14 mouse cellular contexts compared by ENCODE assay signal in the genomic region with DNA sequence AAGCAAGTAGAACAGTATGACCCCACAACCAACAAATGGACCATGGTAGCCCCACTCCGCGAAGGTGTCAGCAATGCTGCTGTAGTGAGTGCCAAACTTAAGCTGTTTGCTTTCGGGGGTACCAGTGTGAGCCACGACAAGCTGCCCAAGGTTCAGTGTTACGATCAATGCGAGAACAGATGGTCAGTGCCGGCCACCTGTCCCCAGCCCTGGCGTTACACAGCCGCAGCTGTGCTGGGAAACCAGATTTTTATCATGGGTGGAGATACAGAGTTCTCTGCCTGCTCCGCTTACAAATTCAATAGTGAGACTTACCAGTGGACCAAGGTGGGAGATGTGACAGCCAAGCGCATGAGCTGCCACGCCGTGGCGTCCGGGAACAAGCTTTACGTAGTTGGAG. TPM values are rescaled to one million over a fixed set of nuclear protein-coding genes. Genes with fewer than 3 reads are reported as not detected.
A peak's percentile ranks its signal among the peaks of the same experiment; 100 is the strongest.
DNase-seq lines count a peak whose midpoint lies in the region; ATAC-seq and TF ChIP-seq lines count a peak whose summit lies in the region.
"Had no signal": no experiment of that assay in that cellular context is flagged by ENCODE, and none has a peak within 500 bp of the region (broad histone marks: within the 10 kb centered on the region; RNA-seq: fewer than 3 reads in every experiment).

No protein-coding gene starts in this region.

- peaks cover 91% of the 10 kb centered on the region for H3K4me1 ChIP-seq in forebrain, embryonic 12.5 days
- H3K4me1 ChIP-seq in hindbrain, embryonic 12.5 days, result peaks cover 86% of the 10 kb centered on the region
- peaks cover 29% of the 10 kb centered on the region for H3K4me1 ChIP-seq in midbrain, postnatal 0 days (ENCODE audit: insufficient read depth, low read length)

- H3K4me2 ChIP-seq in forebrain, embryonic 12.5 days, result peak overlapping the region; percentile 71
- peak overlapping the region; percentile 78 for H3K4me2 ChIP-seq in hindbrain, embryonic 12.5 days (replicated peaks)
- H3K4me2 ChIP-seq in midbrain, postnatal 0 days (ENCODE audit: low read depth, low read length, poor library complexity, severe bottlenecking), result peak overlapping the region; percentile 72; the same call in 1 of the 2 replicates
- H3K4me2 ChIP-seq: heart, embryonic 15.5 days had no signal

- peak overlapping the region; percentile 98 for H3K4me3 ChIP-seq in layer of hippocampus, adult 2 months
- no peak overlapping the region for H3K4me3 ChIP-seq in forebrain, embryonic 12.5 days (replicated peaks)
- 0 out of 2 replicates have a peak overlapping the region, but pooled peaks have one; percentile 8 for H3K4me3 ChIP-seq in hindbrain, embryonic 12.5 days
- no peak overlapping the region for H3K4me3 ChIP-seq in midbrain, postnatal 0 days (ENCODE audit: low read depth, low read length)
- H3K4me3 ChIP-seq: erythroblast, embryonic 14.5 days; heart, embryonic 15.5 days had no signal

- no peak for DNase-seq in layer of hippocampus, adult 2 months (ENCODE audit: low spot score in 2 of 2)
- DNase-seq in layer of hippocampus, adult 8-10 months (ENCODE audit: low spot score in 2 of 2), result no peak
- DNase-seq in midbrain, postnatal 0 days (ENCODE audit: low spot score), result no peak
- DNase-seq in urinary bladder, postnatal 25 days (ENCODE audit: low spot score), result no peak
- DNase-seq in right cerebral cortex, adult 18-20 months, result no peak
- DNase-seq: adrenal gland, postnatal 10 days had no signal

- H3K27ac ChIP-seq in layer of hippocampus, adult 2 months, result peak overlapping the region; percentile 99
- peak overlapping the region; percentile 59; the same call in 1 of the 2 replicates for H3K27ac ChIP-seq in forebrain, embryonic 12.5 days
- no peak overlapping the region for H3K27ac ChIP-seq in hindbrain, embryonic 12.5 days
- no peak overlapping the region for H3K27ac ChIP-seq in midbrain, postnatal 0 days (ENCODE audit: low read depth, low read length)
- H3K27ac ChIP-seq: heart, embryonic 15.5 days; liver, embryonic 14.5 days; macrophage had no signal

- no peaks in the 10 kb centered on the region for H3K9me3 ChIP-seq in forebrain, embryonic 12.5 days
- no peaks in the 10 kb centered on the region for H3K9me3 ChIP-seq in hindbrain, embryonic 12.5 days (replicated peaks)
- no peaks in the 10 kb centered on the region for H3K9me3 ChIP-seq in midbrain, postnatal 0 days (ENCODE audit: low read length)
- H3K9me3 ChIP-seq: heart, embryonic 15.5 days had no signal

- 88% methylated on average over 16 of the region's 16 CpGs for WGBS in forebrain, embryonic 12.5 days
- 77% methylated on average over 16 of the region's 16 CpGs for WGBS in hindbrain, embryonic 12.5 days
- 72% methylated on average over 16 of the region's 16 CpGs for WGBS in midbrain, postnatal 0 days

- H3K36me3 ChIP-seq in forebrain, embryonic 12.5 days (replicated peaks), result peaks cover 62% of the 10 kb centered on the region
- peaks cover 46% of the 10 kb centered on the region for H3K36me3 ChIP-seq in hindbrain, embryonic 12.5 days
- peaks cover 23% of the 10 kb centered on the region for H3K36me3 ChIP-seq in midbrain, postnatal 0 days (ENCODE audit: insufficient read depth, low read length)

- no peak for TF ChIP-seq CTCF in layer of hippocampus, adult 2 months (conservative IDR thresholded peaks at IDR 0.05)
- no peak for TF ChIP-seq CTCF in midbrain, postnatal 0 days (IDR thresholded peaks at IDR 0.05)

- ATAC-seq in forebrain, embryonic 12.5 days (ENCODE audit: low FRiP score), result no peak
- ATAC-seq in hindbrain, embryonic 12.5 days (ENCODE audit: low FRiP score), result no peak
- ATAC-seq in midbrain, postnatal 0 days (ENCODE audit: low FRiP score), result no peak
- no peak for ATAC-seq in granulocyte monocyte progenitor cell, adult 5-6 weeks (replicated peaks; ENCODE audit: poor library complexity, severe bottlenecking)
- ATAC-seq: intestine, postnatal 0 days had no signal

- no peaks in the 10 kb centered on the region for H3K27me3 ChIP-seq in forebrain, embryonic 12.5 days
- H3K27me3 ChIP-seq in hindbrain, embryonic 12.5 days, result no peaks in the 10 kb centered on the region
- H3K27me3 ChIP-seq in midbrain, postnatal 0 days (ENCODE audit: insufficient read depth, low read length), result no peaks in the 10 kb centered on the region
- H3K27me3 ChIP-seq: heart, embryonic 15.5 days had no signal

- H3K9ac ChIP-seq in forebrain, embryonic 12.5 days, result no peak overlapping the region
- H3K9ac ChIP-seq in hindbrain, embryonic 12.5 days, result no peak overlapping the region; the same call in 1 of the 2 replicates
- H3K9ac ChIP-seq in midbrain, postnatal 0 days (replicated peaks; ENCODE audit: low read length, poor library complexity, severe bottlenecking), result 0 out of 2 replicates have a peak overlapping the region, but pooled peaks have one; percentile 19
- H3K9ac ChIP-seq: heart, embryonic 15.5 days; liver, embryonic 14.5 days had no signal

RNA-seq across cellular contexts. Expression of gene Enc1, which starts 5.3 kb away (rescaled TPM):
- total RNA-seq in layer of hippocampus, adult 2 months (2021), result 100 to 1,000 TPM; 744 to 746 TPM
- total RNA-seq in layer of hippocampus, adult 8-10 months (2022), result 100 to 1,000 TPM; 584 to 717 (median 649) TPM
- polyA plus RNA-seq in forebrain, embryonic 12.5 days (2016; fragmentation: Nextera tagmentation; extraction: Ambion mirVana), result 23.9 and 26.9 TPM in 2 replicates
- polyA plus RNA-seq in hindbrain, embryonic 12.5 days (2016; fragmentation: Nextera tagmentation; extraction: Ambion mirVana), result 28.8 and 29.1 TPM in 2 replicates
- 326 and 348 TPM in 2 replicates for total RNA-seq in midbrain, postnatal 0 days (2014; rRNA removed)
- polyA plus RNA-seq in midbrain, postnatal 0 days (2015; fragmentation: Nextera tagmentation; extraction: Ambion mirVana), result 54.0 and 54.2 TPM in 2 replicates
- total RNA-seq in granulocyte monocyte progenitor cell, adult 5-6 weeks (2014; fragmentation: Nextera tagmentation), result 1.3 and 3.8 TPM in 2 replicates
- total RNA-seq in granulocyte monocyte progenitor cell, adult 5-6 weeks (2017), result 2.4 and 2.5 TPM in 2 replicates

RNA-seq across cellular contexts. Expression of gene Hexb, which starts 48.1 kb away (rescaled TPM):
- 100 to 1,000 TPM; 118 to 124 TPM for total RNA-seq in layer of hippocampus, adult 2 months (2021)
- total RNA-seq in layer of hippocampus, adult 8-10 months (2022), result 100 to 1,000 TPM; 114 to 546 (median 290) TPM
- 18.4 and 20.6 TPM in 2 replicates for polyA plus RNA-seq in forebrain, embryonic 12.5 days (2016; fragmentation: Nextera tagmentation; extraction: Ambion mirVana)
- polyA plus RNA-seq in hindbrain, embryonic 12.5 days (2016; fragmentation: Nextera tagmentation; extraction: Ambion mirVana), result 25.8 and 29.3 TPM in 2 replicates
- 55.1 and 70.5 TPM in 2 replicates for total RNA-seq in midbrain, postnatal 0 days (2014; rRNA removed)
- polyA plus RNA-seq in midbrain, postnatal 0 days (2015; fragmentation: Nextera tagmentation; extraction: Ambion mirVana), result 57.7 and 59.7 TPM in 2 replicates
- total RNA-seq in granulocyte monocyte progenitor cell, adult 5-6 weeks (2014; fragmentation: Nextera tagmentation), result 27.7 and 33.3 TPM in 2 replicates
- 31.8 and 32.1 TPM in 2 replicates for total RNA-seq in granulocyte monocyte progenitor cell, adult 5-6 weeks (2017)

Comparison
In these comparisons a context has a peak if more than half of its experiments do, and no peak if none do; other contexts are left out.
1. H3K27ac ChIP-seq: peak in layer of hippocampus, adult 2 months (single experiment) and forebrain, embryonic 12.5 days (single experiment); none in hindbrain, embryonic 12.5 days (single experiment) and midbrain, postnatal 0 days (single experiment).
2. H3K4me3 ChIP-seq: peak in layer of hippocampus, adult 2 months (single experiment) and hindbrain, embryonic 12.5 days (single experiment); none in forebrain, embryonic 12.5 days (single experiment) and midbrain, postnatal 0 days (single experiment).
3. RNA of gene Enc1, which starts 5.3 kb away (total RNA-seq): 744 to 746 TPM in layer of hippocampus, adult 2 months, 584 to 717 TPM in layer of hippocampus, adult 8-10 months and 326 to 348 TPM in midbrain, postnatal 0 days; 1.3 to 3.8 TPM in granulocyte monocyte progenitor cell, adult 5-6 weeks; every median in the first group is over 10 times any median in the second.
4. Peak in every context shown above with its lines, with median percentiles within 50 percentile points of each other: H3K4me2 ChIP-seq.